9 mouse cellular contexts compared by ENCODE assay signal in genomic region chr14:30177850-30178249, GRCm38 (mm10).
DNase-seq lines count a peak whose midpoint lies in the region; ATAC-seq lines count a peak whose summit lies in the region.
"Had no signal": no experiment of that assay in that cellular context is flagged by ENCODE, and none has a peak within 500 bp of the region (broad histone marks: within the 10 kb centered on the region; RNA-seq: fewer than 3 reads in every experiment).

No protein-coding gene starts in this region.

- no peak overlapping the region for H3K27ac ChIP-seq in kidney, embryonic 15.5 days
- H3K27ac ChIP-seq: neural tube, embryonic 13.5 days had no signal

- no peaks in the 10 kb centered on the region for H3K9me3 ChIP-seq in kidney, embryonic 15.5 days (replicated peaks)
- H3K9me3 ChIP-seq: neural tube, embryonic 13.5 days had no signal

- WGBS in kidney, embryonic 15.5 days = 27% methylated on average over 5 of the region's 5 CpGs

- no peak overlapping the region for H3K4me3 ChIP-seq in kidney, embryonic 15.5 days (replicated peaks)
- H3K4me3 ChIP-seq: neural tube, embryonic 13.5 days had no signal

- no peak overlapping the region for H3K4me2 ChIP-seq in kidney, embryonic 15.5 days
- H3K4me2 ChIP-seq: neural tube, embryonic 13.5 days had no signal

- no peaks in the 10 kb centered on the region for H3K36me3 ChIP-seq in kidney, embryonic 15.5 days

- no peak overlapping the region for H3K9ac ChIP-seq in kidney, embryonic 15.5 days
- H3K9ac ChIP-seq: neural tube, embryonic 13.5 days had no signal

- no peaks in the 10 kb centered on the region for H3K27me3 ChIP-seq in kidney, embryonic 15.5 days
- H3K27me3 ChIP-seq: neural tube, embryonic 13.5 days had no signal

- ATAC-seq in kidney, embryonic 15.5 days (replicated peaks; ENCODE audit: low FRiP score) = no peak
- ATAC-seq in erythroid progenitor cell, adult 5-6 weeks (replicated peaks; ENCODE audit: low FRiP score, poor library complexity, severe bottlenecking) = peak; percentile 42; the same call in 1 of the 2 replicates

- peaks cover 4% of the 10 kb centered on the region; the same call in 1 of the 2 replicates for H3K4me1 ChIP-seq in kidney, embryonic 15.5 days

- DNase-seq in kidney, adult 11 months = peak; percentile 49
- DNase-seq in adrenal gland, adult 2 months = peak; percentile 78
- peak; percentile 60 for DNase-seq in lung, postnatal 36 days
- DNase-seq in thymus, postnatal 4 days = no peak
- no peak for DNase-seq in embryo, embryonic 11 days
- no peak for DNase-seq in spleen, adult 12 weeks (ENCODE audit: low spot score)

Comparison
In these comparisons a context has a peak if more than half of its experiments do, and no peak if none do; other contexts are left out.
1. DNase-seq: peak in kidney, adult 11 months (single experiment), adrenal gland, adult 2 months (single experiment) and lung, postnatal 36 days (single experiment); none in thymus, postnatal 4 days (single experiment), embryo, embryonic 11 days (single experiment) and spleen, adult 12 weeks (single experiment).